In genomic region chr11:94596311-94596852, GRCm38 (mm10) we compare ENCODE assay signal across 9 mouse cellular contexts. TPM values are rescaled to one million over a fixed set of nuclear protein-coding genes. Genes with fewer than 3 reads are reported as not detected.
DNase-seq lines count a peak whose midpoint lies in the region; ATAC-seq lines count a peak whose summit lies in the region.
"Had no signal": no experiment of that assay in that cellular context is flagged by ENCODE, and none has a peak within 500 bp of the region (broad histone marks: within the 10 kb centered on the region; RNA-seq: fewer than 3 reads in every experiment).

No protein-coding gene starts in this region.

- 67% methylated on average over 7 of the region's 7 CpGs for WGBS in kidney, embryonic 15.5 days
- 70% methylated on average over 7 of the region's 7 CpGs for WGBS in forebrain, embryonic 15.5 days
- WGBS in forebrain, embryonic 11.5 days: 72% methylated on average over 7 of the region's 7 CpGs
- 73% methylated on average over 7 of the region's 7 CpGs for WGBS in hindbrain, embryonic 13.5 days

- ATAC-seq in kidney, embryonic 15.5 days (replicated peaks; ENCODE audit: low FRiP score): no peak
- peak; percentile 45 for ATAC-seq in activated CD4-positive, CD25-positive, alpha-beta regulatory T cell, adult 4 months
- no peak for ATAC-seq in forebrain, embryonic 15.5 days (replicated peaks)
- ATAC-seq in forebrain, embryonic 11.5 days (replicated peaks; ENCODE audit: low FRiP score): no peak
- no peak for ATAC-seq in hindbrain, embryonic 13.5 days (ENCODE audit: low FRiP score)

- H3K27me3 ChIP-seq in kidney, embryonic 15.5 days: no peaks in the 10 kb centered on the region
- no peaks in the 10 kb centered on the region for H3K27me3 ChIP-seq in forebrain, embryonic 15.5 days
- no peaks in the 10 kb centered on the region for H3K27me3 ChIP-seq in forebrain, embryonic 11.5 days (ENCODE audit: control insufficient read depth, insufficient read depth, low read length)
- no peaks in the 10 kb centered on the region for H3K27me3 ChIP-seq in hindbrain, embryonic 13.5 days

- H3K27ac ChIP-seq in kidney, embryonic 15.5 days: 0 out of 2 replicates have a peak overlapping the region, but pooled peaks have one; percentile 13
- no peak overlapping the region for H3K27ac ChIP-seq in forebrain, embryonic 15.5 days (replicated peaks)
- no peak overlapping the region for H3K27ac ChIP-seq in forebrain, embryonic 11.5 days (ENCODE audit: low read depth, low read length)
- no peak overlapping the region for H3K27ac ChIP-seq in hindbrain, embryonic 13.5 days
- H3K27ac ChIP-seq: hindbrain, embryonic 14.5 days had no signal

- peaks cover 40% of the 10 kb centered on the region for H3K4me1 ChIP-seq in kidney, embryonic 15.5 days
- H3K4me1 ChIP-seq in forebrain, embryonic 15.5 days: peaks cover under 1% of the 10 kb centered on the region; the same call in 1 of the 2 replicates
- no peaks in the 10 kb centered on the region for H3K4me1 ChIP-seq in forebrain, embryonic 11.5 days (replicated peaks; ENCODE audit: control insufficient read depth, insufficient read depth, low read length)
- H3K4me1 ChIP-seq in hindbrain, embryonic 13.5 days (replicated peaks): peaks cover 8% of the 10 kb centered on the region

- H3K9ac ChIP-seq in kidney, embryonic 15.5 days: no peak overlapping the region
- no peak overlapping the region for H3K9ac ChIP-seq in forebrain, embryonic 15.5 days (replicated peaks)
- no peak overlapping the region for H3K9ac ChIP-seq in forebrain, embryonic 11.5 days (ENCODE audit: low read length)
- no peak overlapping the region for H3K9ac ChIP-seq in hindbrain, embryonic 13.5 days
- H3K9ac ChIP-seq: hindbrain, embryonic 14.5 days had no signal

- H3K36me3 ChIP-seq in kidney, embryonic 15.5 days: 0 out of 2 replicates have a peak, but pooled peaks cover 5% of the 10 kb centered on the region
- no peaks in the 10 kb centered on the region for H3K36me3 ChIP-seq in forebrain, embryonic 15.5 days
- no peaks in the 10 kb centered on the region; the same call in 1 of the 2 replicates for H3K36me3 ChIP-seq in forebrain, embryonic 11.5 days (ENCODE audit: control insufficient read depth, insufficient read depth, low read length)
- no peaks in the 10 kb centered on the region for H3K36me3 ChIP-seq in hindbrain, embryonic 13.5 days

- no peak overlapping the region for H3K4me3 ChIP-seq in kidney, embryonic 15.5 days (replicated peaks)
- H3K4me3 ChIP-seq in forebrain, embryonic 15.5 days: no peak overlapping the region
- no peak overlapping the region for H3K4me3 ChIP-seq in forebrain, embryonic 11.5 days (ENCODE audit: low read depth, low read length)
- H3K4me3 ChIP-seq in hindbrain, embryonic 13.5 days: no peak overlapping the region

- H3K9me3 ChIP-seq in kidney, embryonic 15.5 days (replicated peaks): no peaks in the 10 kb centered on the region
- no peaks in the 10 kb centered on the region for H3K9me3 ChIP-seq in forebrain, embryonic 15.5 days
- H3K9me3 ChIP-seq in forebrain, embryonic 11.5 days (ENCODE audit: control insufficient read depth, low read length): no peaks in the 10 kb centered on the region
- H3K9me3 ChIP-seq in hindbrain, embryonic 13.5 days: no peaks in the 10 kb centered on the region

- H3K4me2 ChIP-seq in kidney, embryonic 15.5 days: no peak overlapping the region
- H3K4me2 ChIP-seq in forebrain, embryonic 15.5 days (replicated peaks): no peak overlapping the region
- H3K4me2 ChIP-seq in forebrain, embryonic 11.5 days (ENCODE audit: low read depth, low read length, severe bottlenecking): no peak overlapping the region
- H3K4me2 ChIP-seq in hindbrain, embryonic 13.5 days: no peak overlapping the region
- H3K4me2 ChIP-seq: hindbrain, embryonic 14.5 days had no signal

- no peak for DNase-seq in kidney, adult 8-10 months
- DNase-seq in lung, postnatal 36 days: peak; percentile 66
- peak; percentile 55 for DNase-seq in thymus, postnatal 14 days
- DNase-seq in forebrain, embryonic 11.5 days (ENCODE audit: low spot score): no peak

RNA-seq across cellular contexts. Expression of gene Acsf2, which starts 5.3 kb away (rescaled TPM):
- polyA plus RNA-seq in kidney, embryonic 15.5 days (2015; fragmentation: Nextera tagmentation; extraction: Ambion mirVana): 7.9 and 8.9 TPM in 2 replicates
- polyA plus RNA-seq in activated CD4-positive, CD25-positive, alpha-beta regulatory T cell, adult 4 months (2017; shearing (Covaris generic)): 1 to 10 TPM; 1.9 to 2.3 TPM
- polyA plus RNA-seq in forebrain, embryonic 15.5 days (2015; fragmentation: Nextera tagmentation; extraction: Ambion mirVana): 1.0 and 1.3 TPM in 2 replicates
- 6.3 and 6.9 TPM in 2 replicates for polyA plus RNA-seq in forebrain, embryonic 11.5 days (2014; fragmentation: Nextera tagmentation; extraction: Ambion mirVana)
- 1.6 and 1.7 TPM in 2 replicates for polyA plus RNA-seq in hindbrain, embryonic 13.5 days (2015; fragmentation: Nextera tagmentation; extraction: Ambion mirVana)

RNA-seq across cellular contexts. Expression of gene Chad, which starts 31.5 kb away (rescaled TPM):
- polyA plus RNA-seq in kidney, embryonic 15.5 days (2015; fragmentation: Nextera tagmentation; extraction: Ambion mirVana): 0.23 and 1.1 TPM in 2 replicates
- under 1 TPM in 1 of 2 experiments, not detected in 1; 0.38 TPM for polyA plus RNA-seq in activated CD4-positive, CD25-positive, alpha-beta regulatory T cell, adult 4 months (2017; shearing (Covaris generic))
- polyA plus RNA-seq in forebrain, embryonic 15.5 days (2015; fragmentation: Nextera tagmentation; extraction: Ambion mirVana): 0.14 and 0.17 TPM in 2 replicates
- polyA plus RNA-seq in forebrain, embryonic 11.5 days (2014; fragmentation: Nextera tagmentation; extraction: Ambion mirVana): not detected in 2 replicates
- 0.32 and 0.38 TPM in 2 replicates for polyA plus RNA-seq in hindbrain, embryonic 13.5 days (2015; fragmentation: Nextera tagmentation; extraction: Ambion mirVana)

RNA-seq across cellular contexts. Expression of gene Lrrc59, which starts 33.2 kb away (rescaled TPM):
- polyA plus RNA-seq in kidney, embryonic 15.5 days (2015; fragmentation: Nextera tagmentation; extraction: Ambion mirVana): 204 and 215 TPM in 2 replicates
- 10 to 100 TPM in 1 of 2 experiments, 1 to 10 TPM in 1; 9.9 to 12.9 TPM for polyA plus RNA-seq in activated CD4-positive, CD25-positive, alpha-beta regulatory T cell, adult 4 months (2017; shearing (Covaris generic))
- polyA plus RNA-seq in forebrain, embryonic 15.5 days (2015; fragmentation: Nextera tagmentation; extraction: Ambion mirVana): 160 and 164 TPM in 2 replicates
- 226 and 244 TPM in 2 replicates for polyA plus RNA-seq in forebrain, embryonic 11.5 days (2014; fragmentation: Nextera tagmentation; extraction: Ambion mirVana)
- polyA plus RNA-seq in hindbrain, embryonic 13.5 days (2015; fragmentation: Nextera tagmentation; extraction: Ambion mirVana): 155 and 163 TPM in 2 replicates

RNA-seq across cellular contexts. Expression of gene Rsad1, which starts 47.3 kb away (rescaled TPM):
- 4.0 and 5.6 TPM in 2 replicates for polyA plus RNA-seq in kidney, embryonic 15.5 days (2015; fragmentation: Nextera tagmentation; extraction: Ambion mirVana)
- 1 to 10 TPM in 1 of 2 experiments, under 1 TPM in 1; 0.90 to 1.4 TPM for polyA plus RNA-seq in activated CD4-positive, CD25-positive, alpha-beta regulatory T cell, adult 4 months (2017; shearing (Covaris generic))
- 5.7 and 6.1 TPM in 2 replicates for polyA plus RNA-seq in forebrain, embryonic 15.5 days (2015; fragmentation: Nextera tagmentation; extraction: Ambion mirVana)
- polyA plus RNA-seq in forebrain, embryonic 11.5 days (2014; fragmentation: Nextera tagmentation; extraction: Ambion mirVana): 2.9 and 3.7 TPM in 2 replicates
- 4.7 and 5.1 TPM in 2 replicates for polyA plus RNA-seq in hindbrain, embryonic 13.5 days (2015; fragmentation: Nextera tagmentation; extraction: Ambion mirVana)

RNA-seq across cellular contexts. Expression of gene Mrpl27, which starts 57.2 kb away (rescaled TPM):
- 148 and 154 TPM in 2 replicates for polyA plus RNA-seq in kidney, embryonic 15.5 days (2015; fragmentation: Nextera tagmentation; extraction: Ambion mirVana)
- polyA plus RNA-seq in activated CD4-positive, CD25-positive, alpha-beta regulatory T cell, adult 4 months (2017; shearing (Covaris generic)): 10 to 100 TPM; 75.2 to 93.7 TPM
- 123 and 127 TPM in 2 replicates for polyA plus RNA-seq in forebrain, embryonic 15.5 days (2015; fragmentation: Nextera tagmentation; extraction: Ambion mirVana)
- 122 and 125 TPM in 2 replicates for polyA plus RNA-seq in forebrain, embryonic 11.5 days (2014; fragmentation: Nextera tagmentation; extraction: Ambion mirVana)
- 144 and 152 TPM in 2 replicates for polyA plus RNA-seq in hindbrain, embryonic 13.5 days (2015; fragmentation: Nextera tagmentation; extraction: Ambion mirVana)

Comparison
In these comparisons a context has a peak if more than half of its experiments do, and no peak if none do; other contexts are left out.
1. DNase-seq: peak in lung, postnatal 36 days (single experiment) and thymus, postnatal 14 days (single experiment); none in kidney, adult 8-10 months (0 of 2) and forebrain, embryonic 11.5 days (single experiment).
2. RNA of gene Lrrc59, which starts 33.2 kb away (polyA plus RNA-seq): 226 to 244 TPM in forebrain, embryonic 11.5 days, 204 to 215 TPM in kidney, embryonic 15.5 days, 155 to 163 TPM in hindbrain, embryonic 13.5 days and 160 to 164 TPM in forebrain, embryonic 15.5 days; 9.9 to 12.9 TPM in activated CD4-positive, CD25-positive, alpha-beta regulatory T cell, adult 4 months; every median in the first group is over 10 times any median in the second.